Mouse (Mus musculus) left cerebral cortex, adult 2 months (tissue): Measurements from ENCODE around the gene Rab6b. TPM values are rescaled to one million over a fixed set of nuclear protein-coding genes. Genes with fewer than 3 reads are reported as not detected.

Experiments used
- DNase-seq, 2 experiments: peaks; one replicate each; pipeline ENCODE4 v3.0.0; 2021 to 2022; ENCODE audit warnings: low spot score in 2 of 2, mixed read lengths in 1 of 2; ENCODE audit errors: extremely low spot score in 1 of 2
- H3K27ac ChIP-seq: fragments of 200-600 bp; 2 replicates; pipeline ENCODE4 v1.8.1; 2022
- H3K4me3 ChIP-seq: fragments of 200-600 bp; 2 replicates; pipeline ENCODE4 v1.8.1; 2022
- CTCF ChIP-seq: fragments of 200-600 bp; IDR thresholded peaks from 2 replicates; pipeline ENCODE4 v1.8.1; 2022; ENCODE audit warnings: antibody characterized with exemption, mild to moderate bottlenecking, moderate library complexity
- intact Hi-C: fragments of 180-260 bp; cut with DNase I; formaldehyde crosslinking; loops from one replicate; pipeline ENCODE4 v1.15.1; 2025
- total RNA-seq, 2 experiments: library from RNA; stranded (reverse); gene quantifications; 2 replicates each; pipeline ENCODE4 v1.2.3; 2021

Rab6b gene
- total RNA-seq, 2 experiments from 2014 or later = 605 to 610 TPM

GRCm38 (mm10) chr9:103109911-103110310, 1.7 kb upstream of the Rab6b start:
- no peak overlapping the region for H3K4me3 ChIP-seq
- intact Hi-C loops = loop anchor here (2.0 to 5.0 kb wide), 2 partner anchors 17 to 37 kb away; no protein-coding TSS in a partner anchor
- no peak for TF ChIP-seq CTCF
- H3K27ac ChIP-seq = peak overlapping the region; percentile 88
- no peak for DNase-seq

GRCm38 (mm10) chr9:103110727-103111501, 673 bp upstream of the Rab6b start:
- peak overlapping the region; percentile 95 for H3K27ac ChIP-seq
- H3K4me3 ChIP-seq = peak overlapping the region; percentile 81
- no peak for TF ChIP-seq CTCF
- no peak for DNase-seq
- intact Hi-C loops = loop anchor here (2.0 to 5.0 kb wide), 2 partner anchors 18 to 36 kb away; no protein-coding TSS in a partner anchor

- Histone ChIP-seq H3K27ac (peak overlapping the region; percentile 95), H3K4me3 (peak overlapping the region; percentile 81)
- intact Hi-C loops = loop anchor here (1.0 to 5.0 kb wide), 2 partner anchors 22 to 35 kb away; no protein-coding TSS in a partner anchor
- TF ChIP-seq CTCF = no peak
- peak; percentile 44 to 47 for DNase-seq
Observed at GRCm38 (mm10) chr9:103112471-103113271, 1.1 kb downstream of the Rab6b start.

- peak overlapping the region; percentile 81 for H3K4me3 ChIP-seq
- H3K27ac ChIP-seq = peak overlapping the region; percentile 95
- no peak for TF ChIP-seq CTCF
- intact Hi-C loops = loop anchor here (5.0 kb wide), 1 partner anchor 34 kb away; no protein-coding TSS in a partner anchor
- DNase-seq = peak; percentile 73 to 74
Observed at GRCm38 (mm10) chr9:103113351-103113750, 1.8 kb downstream of the Rab6b start.

- DNase-seq = no peak
- intact Hi-C loops = loop anchor here (5.0 kb wide), 1 partner anchor 33 kb away; no protein-coding TSS in a partner anchor
- Histone ChIP-seq H3K27ac (0 out of 2 replicates have a peak overlapping the region, but pooled peaks have one; percentile 41), H3K4me3 (peak overlapping the region; percentile 81)
- no peak for TF ChIP-seq CTCF
Observed at GRCm38 (mm10) chr9:103114326-103114725, 2.7 kb downstream of the Rab6b start.

- TF ChIP-seq CTCF = no peak
- no peak for DNase-seq
- Histone ChIP-seq H3K27ac (peak overlapping the region; percentile 32; the same call in 1 of the 2 replicates), H3K4me3 (peak overlapping the region; percentile 81)
- intact Hi-C loops = loop anchor here (5.0 kb wide), 1 partner anchor 32 kb away; no protein-coding TSS in a partner anchor
Observed at GRCm38 (mm10) chr9:103114901-103115300, 3.3 kb downstream of the Rab6b start.

- no peak for TF ChIP-seq CTCF
- Histone ChIP-seq H3K4me3 (no peak overlapping the region), H3K27ac (no peak overlapping the region)
- DNase-seq = no peak
- intact Hi-C loops = no loop called here
Observed at GRCm38 (mm10) chr9:103116941-103117340, 5.4 kb downstream of the Rab6b start.

- intact Hi-C loops = no loop called here
- H3K4me3 ChIP-seq = no peak overlapping the region
- TF ChIP-seq CTCF = no peak
- H3K27ac ChIP-seq = no peak overlapping the region
- no peak for DNase-seq
Observed at GRCm38 (mm10) chr9:103117495-103117894, 5.9 kb downstream of the Rab6b start.

GRCm38 (mm10) chr9:103117951-103118350, 6.4 kb downstream of the Rab6b start:
- H3K4me3 ChIP-seq = no peak overlapping the region
- DNase-seq = no peak
- no peak for TF ChIP-seq CTCF
- H3K27ac ChIP-seq = no peak overlapping the region
- intact Hi-C loops = no loop called here

- H3K27ac ChIP-seq = no peak overlapping the region
- no peak for TF ChIP-seq CTCF
- DNase-seq = no peak
- intact Hi-C loops = no loop called here
- H3K4me3 ChIP-seq = no peak overlapping the region
Observed at GRCm38 (mm10) chr9:103118651-103119275, 7.2 kb downstream of the Rab6b start.

GRCm38 (mm10) chr9:103119781-103120180, 8.2 kb downstream of the Rab6b start:
- intact Hi-C loops = no loop called here
- no peak for TF ChIP-seq CTCF
- Histone ChIP-seq H3K4me3 (no peak overlapping the region), H3K27ac (no peak overlapping the region)
- DNase-seq = no peak
